Mouse (Mus musculus) brain, adult 10 weeks (tissue): Measurements from ENCODE around the gene Olfr338. TPM values are rescaled to one million over a fixed set of nuclear protein-coding genes. Genes with fewer than 3 reads are reported as not detected.

Experiments
- polyA plus RNA-seq: library from polyadenylated mRNA; stranded (reverse); fragments of 350-450 nt; fragmentation: Illumina TruSeq; extraction: RNeasy Lipid Tissue Mini Kit (QIAGEN cat#74804); gene quantifications from one replicate; pipeline ENCODE4 v1.2.3, GENCODE M21; 2015; ENCODE audit warnings: low read depth, low replicate concordance

Gene Olfr338
- not detected for polyA plus RNA-seq

GRCm38 (mm10) chr2:36373219-36373618 lies at the start of gene Olfr338:
TSS of gene Olfr338 (plus strand) at chr2:36373519.

GRCm38 (mm10) chr2:36418647-36419046 lies 45.3 kb downstream of the Olfr338 start, which contains the start of gene Olfr339:
TSS of gene Olfr339 (plus strand) at chr2:36418947.

Other genes starting within 250 kb of the Olfr338 start
- 19.6 TPM for gene Mrrf, start 237.1 kb upstream of the Olfr338 start, polyA plus RNA-seq
- gene Rbm18, start 236.7 kb upstream of the Olfr338 start, polyA plus RNA-seq, result 67.4 TPM
- gene Ptgs1, start 143.1 kb upstream of the Olfr338 start, polyA plus RNA-seq, result 12.2 TPM
- gene Olfr339, start 45.4 kb downstream of the Olfr338 start, polyA plus RNA-seq, result not detected
- gene Olfr340, start 79.1 kb downstream of the Olfr338 start, polyA plus RNA-seq, result not detected
- gene Olfr341, start 108.9 kb downstream of the Olfr338 start, polyA plus RNA-seq, result not detected
- not detected for gene Olfr342, start 151.5 kb downstream of the Olfr338 start, polyA plus RNA-seq
- not detected for gene Olfr344, start 193.1 kb downstream of the Olfr338 start, polyA plus RNA-seq